In genomic region chr11:57658214-57658613, GRCm38 (mm10) we compare ENCODE assay signal across 21 mouse cellular contexts. TPM values are rescaled to one million over a fixed set of nuclear protein-coding genes. Genes with fewer than 3 reads are reported as not detected.
A peak's percentile ranks its signal among the peaks of the same experiment; 100 is the strongest.
DNase-seq lines count a peak whose midpoint lies in the region; ATAC-seq and TF ChIP-seq lines count a peak whose summit lies in the region.
"Had no signal": no experiment of that assay in that cellular context is flagged by ENCODE, and none has a peak within 500 bp of the region (broad histone marks: within the 10 kb centered on the region; RNA-seq: fewer than 3 reads in every experiment).

No protein-coding gene starts in this region.

- H3K9me3 ChIP-seq in liver, embryonic 12.5 days (replicated peaks), result peaks cover 4% of the 10 kb centered on the region; the same call in 1 of the 2 replicates
- no peaks in the 10 kb centered on the region for H3K9me3 ChIP-seq in MEL (replicated peaks; ENCODE audit: insufficient read depth, low read length)
- no peaks in the 10 kb centered on the region for H3K9me3 ChIP-seq in liver, embryonic 14.5 days (ENCODE audit: control insufficient read depth, low read length)
- H3K9me3 ChIP-seq: heart, embryonic 10.5 days; heart, embryonic 15.5 days; limb, embryonic 12.5 days; midbrain, embryonic 12.5 days; neural tube, embryonic 12.5 days had no signal

- TF ChIP-seq RAD21 in MEL (IDR thresholded peaks at IDR 0.05; ENCODE audit: low read depth, low read length), result no peak

- H3K79me2 ChIP-seq in MEL (ENCODE audit: control insufficient read depth, insufficient read depth, low read length, poor library complexity), result peaks cover 16% of the 10 kb centered on the region

- peak; percentile 3 for DNase-seq in gastrocnemius, postnatal 25 days
- no peak for DNase-seq in gastrocnemius, adult 8-10 months (ENCODE audit: low spot score in 2 of 2)
- no peak for DNase-seq in liver
- no peak for DNase-seq in MEL (ENCODE audit: low read depth, low spot score)
- no peak for DNase-seq in liver, embryonic 14.5 days (ENCODE audit: low read depth in 3 of 3, low spot score in 3 of 3)
- DNase-seq in ovary, postnatal 10 days (ENCODE audit: low spot score), result no peak
- DNase-seq: cerebellum, adult 2 months; cerebellum, postnatal 14 days; forebrain, postnatal 0 days had no signal

- H3K4me2 ChIP-seq in liver, embryonic 12.5 days, result peak overlapping the region; percentile 98
- H3K4me2 ChIP-seq in liver, embryonic 14.5 days (ENCODE audit: low read depth), result peak overlapping the region; percentile 92
- H3K4me2 ChIP-seq: heart, embryonic 15.5 days; limb, embryonic 12.5 days; midbrain, embryonic 12.5 days; neural tube, embryonic 12.5 days had no signal

- no peak for ATAC-seq in liver, embryonic 12.5 days
- no peak for ATAC-seq in liver, embryonic 14.5 days (ENCODE audit: insufficient read depth)
- ATAC-seq: CD4-positive, CD25-positive, alpha-beta regulatory T cell, adult 4 months; forebrain, postnatal 0 days; hindbrain, embryonic 16.5 days; lung, postnatal 0 days had no signal

- no peak for TF ChIP-seq EP300 in MEL (IDR thresholded peaks at IDR 0.05; ENCODE audit: low read depth in 1 of 2, low read length in 2 of 2)
- TF ChIP-seq EP300 in liver, embryonic 14.5 days (IDR thresholded peaks at IDR 0.05; ENCODE audit: low read depth), result no peak

- H3K36me3 ChIP-seq in liver, embryonic 12.5 days, result peaks cover 27% of the 10 kb centered on the region
- peaks cover 0 to 48% of the 10 kb centered on the region in 2 experiments; a peak in 2 of 4 replicates for H3K36me3 ChIP-seq in MEL (ENCODE audit: control insufficient read depth in 1 of 2, insufficient read depth in 2 of 2, low read length in 2 of 2)
- H3K36me3 ChIP-seq in liver, embryonic 14.5 days (replicated peaks; ENCODE audit: control insufficient read depth, insufficient read depth, low read depth), result no peaks in the 10 kb centered on the region; the same call in 1 of the 2 replicates
- H3K36me3 ChIP-seq: heart, embryonic 10.5 days; heart, embryonic 15.5 days; limb, embryonic 12.5 days; midbrain, embryonic 12.5 days; neural tube, embryonic 12.5 days had no signal

- no peaks in the 10 kb centered on the region for H3K27me3 ChIP-seq in liver, embryonic 12.5 days (replicated peaks)
- H3K27me3 ChIP-seq in MEL (ENCODE audit: control insufficient read depth in 1 of 2, insufficient read depth in 2 of 2, low read length in 2 of 2), result no peaks in the 10 kb centered on the region
- H3K27me3 ChIP-seq in liver, embryonic 14.5 days (ENCODE audit: control insufficient read depth, insufficient read depth, low read length), result no peaks in the 10 kb centered on the region
- H3K27me3 ChIP-seq: heart, embryonic 15.5 days; limb, embryonic 12.5 days; midbrain, embryonic 12.5 days; neural tube, embryonic 12.5 days had no signal

- H3K4me1 ChIP-seq in liver, embryonic 12.5 days, result peaks cover 97% of the 10 kb centered on the region
- peaks cover 53 to 65% of the 10 kb centered on the region in 2 experiments for H3K4me1 ChIP-seq in MEL (ENCODE audit: control insufficient read depth in 1 of 2, insufficient read depth in 2 of 2, low read length in 2 of 2)
- peaks cover 69 to 80% of the 10 kb centered on the region in 2 experiments for H3K4me1 ChIP-seq in liver, embryonic 14.5 days (replicated peaks; ENCODE audit: control insufficient read depth in 2 of 2, insufficient read depth in 2 of 2, low read length in 1 of 2)

- TF ChIP-seq CTCF in MEL (IDR thresholded peaks at IDR 0.05 in 2 of 3, conservative IDR thresholded peaks at IDR 0.05 in 1 of 3; ENCODE audit: control insufficient read depth in 1 of 3, insufficient read depth in 1 of 3, low read depth in 2 of 3, low read length in 3 of 3, poor library complexity in 1 of 3, severe bottlenecking in 1 of 3), result no peak
- no peak for TF ChIP-seq CTCF in liver, embryonic 14.5 days (IDR thresholded peaks at IDR 0.05; ENCODE audit: low read depth)

- H3K27ac ChIP-seq in liver, embryonic 12.5 days, result peak overlapping the region; percentile 97
- peak overlapping the region; percentile 44 for H3K27ac ChIP-seq in MEL (ENCODE audit: control insufficient read depth, low read depth, low read length)
- no peak overlapping the region for H3K27ac ChIP-seq in liver, embryonic 14.5 days
- H3K27ac ChIP-seq: heart, embryonic 10.5 days; heart, embryonic 15.5 days; left cerebral cortex, adult 2 months; limb, embryonic 12.5 days; midbrain, embryonic 12.5 days; neural tube, embryonic 12.5 days had no signal

- WGBS in liver, embryonic 12.5 days (ENCODE audit: insufficient replicate concordance), result 73% methylated on average over 3 of the region's 3 CpGs
- 62% methylated on average over 3 of the region's 3 CpGs for WGBS in liver, embryonic 14.5 days (ENCODE audit: insufficient replicate concordance)

- no peak overlapping the region for H3K4me3 ChIP-seq in liver, embryonic 12.5 days
- H3K4me3 ChIP-seq in MEL (ENCODE audit: control insufficient read depth in 1 of 2, insufficient read depth in 1 of 2, low read depth in 2 of 2, low read length in 2 of 2), result no peak overlapping the region
- H3K4me3 ChIP-seq in liver, embryonic 14.5 days (ENCODE audit: insufficient read depth in 1 of 2, low read depth in 2 of 2, low read length in 2 of 2), result no peak overlapping the region
- H3K4me3 ChIP-seq: heart, embryonic 10.5 days; heart, embryonic 15.5 days; left cerebral cortex, adult 2 months; limb, embryonic 12.5 days; megakaryocyte, embryonic 14.5 days; midbrain, embryonic 12.5 days; myocyte; neural tube, embryonic 12.5 days had no signal

- no peak for TF ChIP-seq POLR2A in MEL (IDR thresholded peaks at IDR 0.05; ENCODE audit: control insufficient read depth in 1 of 2, insufficient read depth in 1 of 2, low read depth in 1 of 2, low read length in 2 of 2, poor library complexity in 1 of 2)

- H3K9ac ChIP-seq in liver, embryonic 12.5 days, result peak overlapping the region; percentile 72
- no peak overlapping the region for H3K9ac ChIP-seq in MEL (ENCODE audit: control insufficient read depth, low read depth, low read length, poor library complexity, severe bottlenecking)
- H3K9ac ChIP-seq in liver, embryonic 14.5 days (replicated peaks), result peak overlapping the region; percentile 24; the same call in 1 of the 2 replicates
- H3K9ac ChIP-seq: forebrain, postnatal 0 days; heart, embryonic 15.5 days; limb, embryonic 12.5 days; midbrain, embryonic 12.5 days; neural tube, embryonic 12.5 days had no signal

TF ChIP-seq in MEL, 35 proteins besides CTCF, POLR2A, EP300 and RAD21:
- TF ChIP-seq USF1 (IDR thresholded peaks at IDR 0.05; ENCODE audit: low read depth, low read length), result no peak
- TF ChIP-seq USF2 (IDR thresholded peaks at IDR 0.05; ENCODE audit: borderline replicate concordance in 1 of 2, insufficient read depth in 1 of 2, low read depth in 1 of 2, low read length in 2 of 2), result no peak
- peak; percentile 83 for TF ChIP-seq ZKSCAN1 (IDR thresholded peaks at IDR 0.05; ENCODE audit: low read depth, low read length)

RNA-seq across cellular contexts. Expression of gene Galnt10, which starts 13.0 kb away (rescaled TPM):
- total RNA-seq in gastrocnemius, postnatal 25 days (2021), result 1 to 10 TPM; 6.0 to 7.5 TPM
- 1 to 10 TPM; 2.3 to 3.5 (median 3.2) TPM for total RNA-seq in gastrocnemius, adult 8-10 months (2022)
- 34.2 and 36.3 TPM in 2 replicates for polyA plus RNA-seq in liver, embryonic 12.5 days (2016; fragmentation: Nextera tagmentation; extraction: Ambion mirVana)
- total RNA-seq in MEL (2012; rRNA removed), result 23.5 and 27.4 TPM in 2 replicates
- 10 to 100 TPM in 1 of 2 experiments, not detected in 1; 26.7 TPM for polyA plus RNA-seq in MEL (2012; ENCODE audit: insufficient read depth in 1 of 2, insufficient read length in 2 of 2, low read depth in 1 of 2, low replicate concordance in 2 of 2, missing spikeins in 1 of 2)
- 11.8 and 13.1 TPM in 2 replicates for polyA plus RNA-seq in liver, embryonic 14.5 days (2012; rRNA removed)
- polyA plus RNA-seq in liver, embryonic 14.5 days (2014; fragmentation: Nextera tagmentation; extraction: Ambion mirVana), result 13.9 and 17.9 TPM in 2 replicates
